Mouse (Mus musculus) WW6 (cell line): ENCODE measurements at regions not wholly inside any gene's neighbourhood (a gene's known extent, or its start where the extent isn't known, plus 50 kb on each side); places are given as distances from the start of the nearest gene placed in this dataset.

ENCODE experiments used
- DNase-seq: peaks from one replicate; pipeline ENCODE4 v3.0.0-alpha.2; 2013; ENCODE audit warnings: low read depth, low spot score

DNA sequence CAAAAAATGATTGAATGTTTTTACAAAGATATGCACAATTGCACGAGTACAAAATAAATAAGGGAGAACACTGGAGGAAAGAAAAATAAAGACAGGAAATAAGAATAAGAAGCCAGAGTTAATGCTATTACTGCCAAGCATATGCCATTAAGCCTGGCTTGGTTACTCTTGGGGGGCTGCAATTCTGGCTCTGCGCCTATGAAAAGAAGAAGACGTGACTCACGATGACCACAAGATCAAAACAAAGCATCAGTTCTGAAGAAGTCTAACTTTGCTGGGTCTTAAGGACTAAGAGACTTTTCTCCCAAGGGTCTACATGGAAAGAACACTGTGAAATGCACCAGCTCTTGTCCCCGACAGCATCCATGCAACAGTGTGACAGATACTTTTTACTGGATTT is 454.8 kb upstream of the Mpdz start:
- DNase-seq: no peak

DNA sequence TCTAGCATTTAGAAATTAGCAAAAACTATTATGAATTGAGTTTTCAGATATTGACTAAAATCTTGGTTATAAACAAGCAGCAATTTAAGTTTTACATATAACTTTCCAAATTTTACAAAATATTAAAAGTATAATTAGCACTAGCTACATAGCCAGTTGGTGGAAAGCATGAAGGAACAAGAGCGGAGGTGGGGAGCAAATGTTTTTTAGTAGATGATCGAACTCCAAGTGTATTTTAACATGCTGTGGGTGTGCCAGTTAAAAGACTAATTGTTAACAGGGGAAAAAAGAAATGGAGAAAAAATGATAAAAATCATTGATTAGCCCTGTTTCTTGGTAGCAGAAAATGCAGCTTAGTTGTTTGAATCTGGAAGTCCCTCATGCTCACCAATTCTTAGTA is 426.3 kb upstream of the Mpdz start:
- no peak for DNase-seq

DNA sequence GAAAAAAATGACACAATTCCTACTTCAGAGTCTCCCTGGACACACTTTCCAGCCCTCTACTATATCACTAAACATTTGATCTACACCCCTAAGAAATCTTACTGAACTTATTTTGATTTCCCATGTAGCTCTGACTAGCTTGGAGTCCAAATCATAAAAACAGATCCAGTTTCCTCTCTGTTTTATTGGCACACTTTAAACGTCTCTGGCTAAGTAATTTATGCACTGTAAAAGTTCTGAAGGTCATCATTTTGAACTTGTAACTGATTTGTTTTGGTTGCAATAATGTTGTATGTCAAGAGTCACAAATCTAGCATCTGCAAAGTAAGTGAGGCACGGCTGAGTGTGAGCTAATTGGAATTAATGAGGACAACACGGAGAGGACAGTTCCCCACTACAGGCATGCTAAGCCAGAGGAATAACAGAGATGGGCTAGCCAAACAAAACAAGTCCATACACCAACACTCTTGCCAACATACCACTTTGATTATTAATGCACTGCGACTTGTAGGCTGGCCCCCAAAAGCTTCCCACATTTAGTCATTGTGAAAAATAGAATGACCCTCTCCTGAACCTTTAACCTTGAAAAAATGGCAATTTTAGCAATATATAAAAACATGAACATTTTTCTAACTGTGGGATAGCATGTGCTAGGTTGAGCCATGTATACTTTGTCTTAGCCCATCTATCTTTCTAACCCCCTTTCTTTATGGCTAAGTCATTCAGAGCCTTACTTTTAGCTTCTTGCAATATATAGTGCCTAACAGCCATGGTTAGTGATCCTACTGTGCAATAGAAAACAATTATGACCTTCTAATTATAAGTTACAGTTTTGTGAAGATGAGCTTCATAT is 399.3 kb upstream of the Mpdz start:
- DNase-seq: no peak

DNA sequence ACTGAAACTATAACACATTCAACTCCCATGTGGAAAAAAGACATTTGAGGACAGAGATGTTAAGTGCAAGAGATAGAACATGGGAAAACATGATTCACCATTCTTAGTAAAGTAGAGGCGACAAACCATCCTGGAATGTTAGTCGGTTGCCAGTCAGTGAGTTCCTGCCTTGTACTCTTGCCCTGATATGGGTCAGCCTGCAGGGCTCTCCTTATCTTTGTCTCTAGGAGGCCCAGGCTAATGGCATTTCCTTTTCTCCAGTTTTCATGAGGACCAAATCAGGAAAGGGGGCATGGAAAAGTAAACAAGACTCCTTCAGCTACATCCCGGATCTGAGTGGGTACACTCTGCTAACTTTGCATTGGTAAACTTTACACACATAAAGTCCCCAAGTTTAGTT is 387.4 kb upstream of the Mpdz start:
- DNase-seq: no peak

DNA sequence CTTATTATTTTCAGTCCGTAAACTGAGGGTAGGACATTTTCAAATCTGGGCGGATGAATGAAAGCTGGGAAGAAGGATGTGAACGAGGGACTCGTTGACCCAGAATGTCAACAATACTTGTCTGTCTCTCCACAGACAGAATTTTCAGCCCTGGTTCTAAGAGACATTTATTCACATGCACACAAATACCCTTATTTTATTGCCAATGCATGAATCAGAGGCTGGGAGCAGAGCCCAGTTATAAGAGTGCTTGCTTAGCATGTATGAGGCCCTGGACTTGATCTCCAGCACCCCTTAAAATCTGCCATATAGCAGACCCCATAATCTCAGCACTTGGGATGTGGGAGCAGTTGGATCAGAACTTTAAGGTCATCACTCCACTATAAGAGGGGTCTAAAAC is 384.8 kb upstream of the Mpdz start:
- DNase-seq: no peak

DNA sequence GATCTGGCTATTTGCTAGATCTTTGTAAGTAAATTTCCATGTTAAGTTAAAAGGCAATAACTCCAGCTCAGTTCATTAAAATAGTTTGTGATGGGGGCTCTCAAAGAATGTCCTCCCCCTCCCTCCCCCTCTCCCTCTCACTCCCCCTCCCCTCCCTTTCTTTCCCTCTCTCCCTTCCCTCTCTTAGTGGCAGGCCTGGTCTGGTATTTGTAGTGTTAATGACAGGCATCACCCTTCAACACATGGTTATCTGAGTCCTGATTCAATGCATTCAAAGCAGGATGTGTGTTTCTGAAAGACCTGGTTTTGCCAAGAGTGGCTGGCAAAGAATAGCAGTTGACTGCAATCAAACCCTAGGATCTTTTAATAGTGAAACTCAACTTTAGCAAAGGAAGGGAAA is 383.4 kb upstream of the Mpdz start:
- no peak for DNase-seq

DNA sequence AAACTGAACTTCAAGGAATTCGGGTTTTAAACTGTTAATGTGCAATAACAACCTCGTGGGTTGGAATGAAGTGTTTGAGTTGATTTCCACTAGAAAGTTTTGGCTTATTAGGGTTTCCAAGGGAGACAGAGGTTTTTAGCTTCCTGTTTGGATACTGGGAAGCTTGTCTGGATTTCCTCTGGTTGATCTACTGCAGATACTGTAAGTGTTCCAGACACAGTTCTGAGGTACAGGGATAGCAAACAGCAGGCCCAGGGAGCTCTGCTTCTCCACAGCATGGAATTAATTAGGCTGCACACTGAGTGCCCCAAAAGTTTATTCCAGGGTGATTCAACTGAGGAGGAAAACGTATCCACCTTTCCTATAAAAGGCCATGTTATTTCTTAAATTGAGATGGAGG is 381.0 kb upstream of the Mpdz start:
- DNase-seq: no peak

DNA sequence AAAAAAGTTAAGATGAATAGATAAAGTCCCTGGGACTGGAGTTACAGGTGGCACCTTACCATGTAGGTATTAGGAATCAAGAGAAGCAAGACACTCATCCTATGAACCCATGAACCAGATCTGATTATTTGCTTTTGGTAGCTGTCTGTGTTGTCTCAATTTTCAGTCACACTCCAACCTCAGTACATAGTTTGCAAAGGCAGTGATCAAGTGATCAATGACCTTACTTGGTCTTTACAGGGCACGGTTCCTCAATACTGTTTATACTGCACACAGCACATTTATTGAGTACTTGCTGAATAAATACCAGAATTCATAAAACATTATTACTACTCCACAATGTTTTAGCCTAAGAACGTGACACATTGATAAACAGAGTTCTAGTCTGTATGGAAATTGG is 346.7 kb upstream of the Mpdz start:
- no peak for DNase-seq

DNA sequence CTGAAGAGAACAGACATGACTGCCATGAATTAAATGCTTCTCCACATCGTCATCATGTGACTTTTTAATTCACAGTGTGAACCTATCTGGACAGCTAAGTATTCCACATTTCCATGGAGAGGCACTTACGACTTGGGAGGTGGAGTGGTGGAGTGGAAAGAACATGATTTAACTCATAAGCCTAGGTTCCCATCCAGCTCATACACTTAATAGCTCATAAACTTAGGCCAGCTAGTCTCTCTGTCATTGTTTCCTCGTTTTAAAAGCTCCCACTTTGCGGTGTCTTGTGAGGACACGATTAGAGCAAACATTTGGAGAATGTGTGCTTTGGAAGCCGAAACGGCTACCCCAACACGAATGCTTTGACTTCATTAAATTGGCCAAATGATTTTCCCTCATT is 346.0 kb upstream of the Mpdz start:
- no peak for DNase-seq

DNA sequence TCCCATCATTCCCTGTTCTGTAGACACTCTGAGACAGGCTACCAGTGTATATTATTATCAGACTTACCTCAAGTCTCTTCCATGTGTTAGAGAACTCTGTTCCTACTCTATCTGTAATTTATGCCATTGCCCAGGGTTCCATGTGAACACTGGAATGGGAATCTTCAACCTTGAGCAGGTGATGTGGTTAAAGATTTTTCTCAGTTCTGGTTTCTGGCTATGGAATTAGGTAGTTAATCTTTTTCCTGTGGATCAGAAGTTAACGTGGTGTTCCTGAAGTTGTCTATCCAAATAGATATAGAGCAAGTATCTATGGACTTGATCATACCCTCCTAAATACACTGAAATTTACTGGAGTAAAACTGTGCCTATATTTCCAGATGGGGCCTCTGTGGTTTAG is 339.4 kb upstream of the Mpdz start:
- DNase-seq: no peak

DNA sequence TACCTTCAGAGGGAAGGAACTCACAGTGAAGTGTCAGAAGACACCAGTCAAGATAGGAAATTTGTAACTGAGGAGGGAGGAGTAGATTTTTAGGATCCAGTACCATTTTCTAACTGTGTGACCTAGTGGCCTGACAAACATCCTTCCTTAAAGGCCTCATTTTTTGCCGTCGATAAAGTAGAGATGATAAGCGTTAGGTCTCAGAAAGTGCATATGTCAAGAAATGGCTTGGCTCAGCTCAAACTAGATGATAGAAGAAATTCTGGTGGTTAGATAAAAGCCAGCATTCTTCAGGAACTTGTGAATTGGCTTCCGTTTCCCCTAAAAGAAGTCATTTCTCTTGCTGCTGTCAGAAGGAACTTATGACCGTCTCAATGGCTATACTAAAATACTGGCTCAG is 324.1 kb upstream of the Mpdz start:
- DNase-seq: no peak

DNA sequence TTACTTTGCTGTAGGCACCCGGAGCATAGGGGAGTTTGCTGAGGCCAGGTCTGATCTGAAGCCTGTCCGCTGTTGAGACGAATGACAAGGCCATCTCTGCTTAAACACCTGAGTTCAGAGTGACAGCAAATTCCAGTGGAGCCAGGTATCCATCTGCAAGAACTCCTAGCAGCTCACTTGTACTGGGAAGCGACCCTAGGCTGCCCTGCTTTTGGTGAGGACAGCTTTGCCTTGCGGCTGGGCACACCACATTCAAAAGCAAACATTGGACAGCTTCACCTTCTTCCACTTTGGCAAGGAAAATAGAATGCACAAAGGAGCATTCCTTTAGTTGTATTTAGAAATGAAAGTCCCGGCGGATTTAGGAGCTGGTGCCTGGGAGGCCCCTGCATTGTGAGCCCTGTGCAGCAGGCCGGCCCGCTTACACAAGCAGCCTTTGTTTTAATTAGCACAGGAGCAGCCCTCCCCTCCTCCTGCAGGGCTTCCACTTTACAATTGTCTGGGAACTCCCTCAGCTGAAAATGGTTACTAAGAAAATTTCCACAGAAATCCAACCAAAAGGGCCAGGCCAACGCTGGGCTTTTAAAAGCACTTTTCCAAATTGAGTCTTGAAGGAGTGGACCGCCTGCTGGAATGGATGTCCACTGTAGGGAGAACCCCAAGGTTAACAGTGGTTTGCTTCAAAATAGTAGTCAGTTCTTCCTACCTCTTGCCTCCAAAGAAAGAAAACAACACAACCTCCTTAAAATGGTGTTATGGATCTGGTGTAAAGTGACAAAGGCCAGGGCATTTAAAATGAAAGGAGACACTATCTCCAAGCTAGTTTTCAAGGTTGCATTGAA is 321.6 kb upstream of the Mpdz start:
- no peak for DNase-seq

DNA sequence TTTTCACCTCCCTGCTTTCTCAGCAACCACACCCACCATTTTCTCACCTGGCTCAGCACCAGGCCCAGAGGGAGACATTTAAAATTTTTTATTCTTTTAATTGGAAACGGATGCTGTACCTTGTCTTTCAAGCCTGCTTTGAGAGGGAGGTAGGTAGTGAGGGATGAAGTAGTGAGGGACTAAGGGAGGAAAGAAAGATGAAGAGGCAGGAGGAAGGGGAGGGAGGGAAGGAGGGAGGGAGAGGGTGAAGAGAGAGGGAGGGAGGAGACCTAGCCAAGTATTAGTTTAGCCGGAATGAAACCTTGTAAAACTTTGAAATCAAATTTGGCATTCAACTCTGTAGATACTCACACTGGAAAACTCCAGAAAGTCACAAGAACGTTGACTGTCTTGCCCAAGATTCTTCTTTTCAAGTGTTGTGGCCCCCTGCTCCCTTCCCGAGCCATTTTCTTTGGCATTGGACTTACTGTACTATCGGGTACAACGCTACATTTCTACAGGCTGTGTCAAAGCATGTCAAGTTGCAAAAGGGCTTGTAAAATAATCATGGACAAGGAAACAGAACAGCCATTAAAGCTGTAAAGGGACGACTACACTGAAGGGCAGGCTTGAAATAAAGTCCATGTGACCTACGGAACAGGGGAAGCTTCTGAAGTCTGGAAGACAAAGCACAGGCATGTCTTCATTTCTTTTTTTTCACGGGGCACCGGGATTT is 320.9 kb upstream of the Mpdz start:
- no peak for DNase-seq

DNA sequence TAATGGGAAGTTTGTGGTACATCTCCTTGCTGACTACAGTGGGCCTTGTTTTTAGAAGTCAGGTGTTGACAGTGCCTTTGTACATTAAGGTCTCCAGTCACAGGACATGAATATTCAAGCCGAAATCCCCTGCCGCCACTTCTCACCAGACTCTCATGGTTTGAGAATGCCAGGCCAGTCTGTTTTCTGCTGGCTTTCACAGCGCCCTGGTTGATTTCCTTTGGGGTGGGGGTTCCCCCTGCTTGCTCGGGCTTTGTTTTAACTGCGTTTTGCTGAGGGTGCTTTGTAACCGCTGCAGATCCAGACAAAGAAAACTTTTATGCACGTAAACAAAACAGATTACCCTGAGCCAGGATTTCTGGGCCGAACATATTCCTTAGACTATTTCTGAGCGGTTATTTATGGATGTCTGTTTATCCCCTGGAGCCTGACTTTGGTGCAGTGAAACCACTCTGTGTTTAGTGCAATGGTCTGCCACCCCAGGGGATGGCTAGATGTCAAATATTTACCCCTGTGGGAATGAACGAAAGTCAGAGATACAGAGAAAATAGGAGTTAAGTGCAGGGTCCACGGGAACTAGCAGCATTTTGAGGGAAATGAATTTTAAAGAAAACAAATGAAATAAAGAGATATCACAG is 320.1 kb upstream of the Mpdz start:
- no peak for DNase-seq

DNA sequence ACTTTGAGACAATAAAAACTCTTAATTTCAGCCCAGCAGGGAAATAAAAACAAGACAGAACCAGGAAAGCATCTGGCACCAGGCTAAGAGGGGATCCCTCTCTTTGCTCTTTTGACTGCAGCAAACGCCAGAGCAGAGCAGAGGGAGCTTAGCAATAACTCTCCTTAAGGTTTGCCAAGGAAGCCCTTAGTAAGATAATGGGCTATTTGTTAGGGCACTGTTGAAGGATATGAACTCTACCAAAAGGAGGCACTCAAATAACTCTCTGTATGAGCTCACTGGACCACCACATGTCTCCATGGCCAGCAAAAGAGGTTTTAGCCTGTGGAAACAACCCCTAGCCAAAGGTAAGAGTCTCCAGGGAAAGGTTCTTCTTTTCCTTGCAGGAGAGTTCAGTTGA is 315.3 kb upstream of the Mpdz start:
- DNase-seq: no peak

DNA sequence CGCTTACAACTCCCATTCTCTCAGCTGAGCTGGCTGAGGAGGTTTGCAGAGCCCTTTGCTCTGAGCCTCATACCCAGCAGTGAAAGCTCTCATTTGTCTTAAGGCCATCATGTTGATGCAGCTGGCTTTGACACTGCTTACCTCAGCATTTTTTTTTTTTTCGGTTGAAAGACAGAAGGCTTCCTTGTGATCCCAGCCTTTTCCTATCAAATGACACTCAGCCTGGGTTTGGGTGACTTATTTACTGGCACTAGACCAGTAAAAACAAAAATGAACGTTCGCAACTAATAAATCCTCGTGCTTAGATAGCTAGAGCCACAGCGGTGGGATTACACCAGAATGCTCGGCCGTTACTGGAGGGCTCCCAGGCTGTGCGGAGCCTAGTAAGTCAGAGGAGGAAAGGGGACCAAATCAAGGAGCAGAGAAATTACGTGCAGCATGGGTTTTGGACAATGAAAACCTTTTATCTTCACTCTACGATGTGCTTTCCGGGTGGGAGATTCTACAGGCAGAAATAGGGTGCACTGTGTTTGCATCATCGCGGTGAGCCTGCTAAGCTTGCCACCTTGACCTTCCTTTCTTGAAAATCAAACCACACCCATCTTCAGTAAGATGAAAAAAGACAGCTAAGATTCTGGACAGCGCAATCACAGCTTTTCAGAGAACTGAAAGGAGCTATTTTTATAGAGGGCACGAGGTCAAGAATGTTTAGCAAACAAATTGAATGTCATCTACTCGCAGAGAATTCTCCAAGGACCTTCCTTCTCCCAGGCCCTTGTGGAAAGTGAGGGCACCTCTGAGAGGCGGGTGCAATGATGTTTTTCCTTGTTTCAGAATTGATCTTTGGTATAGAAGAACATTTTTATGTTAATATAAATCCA is 302.3 kb upstream of the Mpdz start:
- no peak for DNase-seq

DNA sequence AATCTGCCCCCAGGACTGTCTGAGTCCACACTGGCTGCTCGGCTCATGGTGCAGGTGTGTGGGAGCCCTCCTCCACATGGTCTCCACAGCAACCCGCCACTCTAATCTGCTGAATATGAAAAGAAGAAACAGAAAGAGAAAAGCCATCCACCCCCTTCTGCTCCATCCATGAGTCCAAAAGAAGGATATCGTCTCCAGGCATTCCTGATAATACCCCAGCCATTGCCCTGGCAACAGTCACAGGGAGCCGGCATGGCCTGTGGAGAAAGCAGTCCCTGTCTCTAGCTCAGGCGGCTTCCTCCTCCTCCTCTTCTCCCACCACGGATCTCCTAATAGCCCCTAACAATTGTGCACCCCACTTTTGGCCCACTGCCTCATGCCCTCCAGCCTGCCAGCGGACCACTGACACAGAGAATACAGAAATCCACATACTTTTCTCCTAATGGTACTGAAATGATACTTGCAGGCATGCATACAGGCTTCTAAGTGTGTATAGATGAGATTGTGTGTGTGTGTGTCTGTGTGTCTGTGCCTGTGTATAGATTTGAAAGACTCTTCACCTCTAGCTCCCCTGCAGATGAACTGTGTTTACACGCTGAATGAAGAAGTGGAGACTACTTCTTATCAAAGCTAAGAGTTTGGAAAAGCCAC is 301.5 kb upstream of the Mpdz start:
- DNase-seq: no peak

DNA sequence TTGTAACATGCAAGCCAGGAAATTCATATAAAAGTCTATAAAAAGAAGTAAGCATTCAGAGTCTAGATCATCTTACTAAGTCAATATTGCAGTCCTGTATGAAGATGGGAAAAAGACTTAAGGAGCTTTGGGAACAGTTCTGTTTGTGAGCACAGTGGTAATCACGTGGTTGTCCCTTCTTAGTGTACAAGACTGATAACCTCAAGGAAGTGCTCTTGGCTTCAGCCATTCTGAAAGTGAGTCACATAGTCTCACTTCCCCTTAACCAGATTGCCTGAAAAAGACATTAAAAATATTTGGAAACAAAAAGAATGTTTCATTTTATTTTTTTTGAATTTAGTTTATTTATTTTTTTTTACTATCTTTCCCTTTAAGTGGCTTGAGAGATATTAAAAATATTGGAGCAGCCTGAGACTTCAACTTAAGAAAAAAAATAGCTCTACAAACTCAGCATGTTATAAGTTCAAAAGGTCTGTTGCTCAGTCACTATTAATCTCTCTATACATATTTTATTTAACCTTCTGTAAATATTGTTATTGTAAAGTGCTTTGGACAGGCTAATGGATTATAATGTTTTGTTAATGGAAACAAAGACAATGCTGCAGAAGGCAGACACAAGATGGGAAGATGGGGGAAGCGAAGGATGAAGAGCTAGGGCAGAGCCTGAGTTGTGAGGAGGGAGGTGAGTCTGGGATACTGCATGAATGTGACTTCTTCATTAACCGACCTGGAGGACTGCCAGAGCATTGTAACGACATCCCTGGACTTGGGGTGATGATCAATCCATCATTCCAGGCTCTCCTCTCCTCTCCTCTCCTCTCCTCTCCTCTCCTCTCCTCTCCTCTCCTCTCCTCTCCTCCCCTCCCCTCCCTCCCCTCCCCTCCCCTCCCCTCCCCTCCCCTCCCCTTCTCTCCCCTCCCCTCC is 300.2 kb upstream of the Mpdz start:
- DNase-seq: no peak

DNA sequence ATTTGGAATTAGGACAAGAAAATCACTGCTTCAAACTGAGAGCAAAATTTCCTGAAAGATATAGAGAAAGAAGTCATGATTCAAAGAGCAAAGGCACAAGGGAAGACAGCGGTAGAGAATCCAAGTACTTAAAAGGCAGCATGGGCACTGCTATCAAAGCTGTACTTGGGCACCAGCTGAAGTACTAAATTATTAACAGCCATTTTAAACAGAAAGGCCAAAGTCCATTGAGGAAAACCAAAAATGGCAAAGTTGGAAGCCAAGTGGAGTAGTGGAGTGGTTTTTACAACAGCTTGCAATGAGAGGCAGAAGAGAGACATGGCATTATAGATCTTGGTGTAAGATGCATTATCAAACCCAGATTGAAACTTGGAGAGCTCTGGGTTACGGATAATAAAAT is 291.8 kb upstream of the Mpdz start:
- no peak for DNase-seq
